Mouse (Mus musculus) stomach, embryonic 15.5 days (tissue): ENCODE measurements around the gene Gm43064. TPM values are rescaled to one million over a fixed set of nuclear protein-coding genes. Genes with fewer than 3 reads are reported as not detected.

Source experiments
- ATAC-seq: fragments of 200-750 bp; cut with Nextera tagmentation; 2 replicates; pipeline ENCODE4 v1.8.0; 2017; ENCODE audit warnings: low read depth, moderate number of reproducible peaks, moderate TSS enrichment; ENCODE audit not compliant: insufficient read depth, low FRiP score
- H3K27ac ChIP-seq: fragments of 300-500 bp; sonication (generic); 2 replicates; pipeline ENCODE4 v1.5.1; 2015; ENCODE audit warnings: mild to moderate bottlenecking, inconsistent platforms
- H3K27me3 ChIP-seq: fragments of 300-500 bp; sonication (generic); replicated peaks from 2 replicates; pipeline ENCODE4 v1.6.1; 2015; ENCODE audit warnings: inconsistent platforms
- H3K36me3 ChIP-seq: fragments of 300-500 bp; sonication (generic); 2 replicates; pipeline ENCODE4 v1.6.1; 2015; ENCODE audit warnings: inconsistent platforms
- H3K4me1 ChIP-seq: fragments of 300-500 bp; sonication (generic); 2 replicates; pipeline ENCODE4 v1.6.1; 2015; ENCODE audit warnings: inconsistent platforms
- H3K4me2 ChIP-seq: fragments of 300-500 bp; sonication (generic); 2 replicates; pipeline ENCODE4 v1.6.1; 2015; ENCODE audit warnings: mild to moderate bottlenecking, inconsistent platforms
- H3K4me3 ChIP-seq: fragments of 300-500 bp; sonication (generic); replicated peaks from 2 replicates; pipeline ENCODE4 v1.5.1; 2015; ENCODE audit warnings: inconsistent platforms
- H3K9ac ChIP-seq: fragments of 300-500 bp; sonication (generic); 2 replicates; pipeline ENCODE4 v1.6.1; 2015; ENCODE audit warnings: inconsistent platforms
- H3K9me3 ChIP-seq: fragments of 300-500 bp; sonication (generic); 2 replicates; pipeline ENCODE4 v1.6.1; 2016; ENCODE audit warnings: inconsistent platforms
- WGBS: fragments of 180-500 bp; shearing (Covaris S2); methylation state at CpG from one replicate; pipeline ENCODE4 v1.1.7; 2015; 5-methylcytosine and 5-hydroxymethylcytosine counted together
- polyA plus RNA-seq: library from polyadenylated mRNA; unstranded; fragments of >200 nt; fragmentation: Nextera tagmentation; extraction: Ambion mirVana; gene quantifications from 2 replicates; pipeline ENCODE4 v1.2.1, GENCODE M21; 2015

Gm43064 gene
- polyA plus RNA-seq: 0.19 and 0.68 TPM in 2 replicates

DNA sequence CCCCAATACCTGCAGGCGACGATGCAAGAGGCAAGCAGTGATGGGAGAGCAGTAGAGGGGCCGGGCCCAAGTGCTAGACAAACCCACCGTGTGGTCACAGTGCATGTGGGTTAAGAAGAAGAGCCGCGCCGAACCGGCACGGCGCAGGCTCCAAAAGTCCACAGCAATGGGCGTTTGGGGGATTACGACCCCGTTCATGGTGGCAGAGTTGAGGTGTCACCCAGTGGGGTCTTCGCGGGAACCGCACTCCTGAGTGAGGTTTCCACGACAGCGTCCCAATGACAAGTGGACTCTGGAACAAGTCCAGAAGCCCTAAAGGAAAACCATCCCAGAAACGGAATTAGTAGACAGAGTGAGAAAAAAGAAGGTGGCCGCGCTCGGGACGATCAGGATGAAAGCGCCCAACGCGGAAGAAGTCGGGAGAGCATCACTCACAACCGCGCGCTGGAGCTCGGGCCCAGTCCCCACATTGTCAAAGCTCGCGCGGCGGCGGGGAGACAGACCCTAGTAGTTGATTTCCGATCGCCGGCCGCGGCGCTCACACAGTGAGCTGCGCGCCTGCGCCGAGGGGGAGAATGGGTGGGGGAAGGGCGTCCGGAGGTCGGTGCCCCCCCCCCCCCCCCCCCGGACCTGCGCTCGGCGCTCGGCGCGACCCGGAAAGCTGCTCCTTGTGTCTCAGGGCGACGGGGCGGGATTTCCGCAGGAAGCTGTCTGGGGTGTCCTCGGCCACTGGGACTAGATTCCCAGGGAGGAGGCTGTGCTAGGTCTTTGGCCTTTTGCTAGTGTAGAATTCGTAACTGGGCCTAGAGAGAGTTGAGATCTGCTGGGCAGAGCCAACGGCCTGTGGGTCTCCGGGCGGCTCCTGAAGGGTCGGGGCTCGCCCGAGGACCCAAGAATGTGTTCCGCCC is at the start of gene Gm43064, which contains the start of the genes Dclre1b and Ap4b1:
Gene Gm43064 (plus strand): TSS at position 683 of the 908 bp plus-strand sequence.
Gene Dclre1b (minus strand): TSS at position 554 of the 908 bp plus-strand sequence.
Gene Ap4b1 (plus strand): TSS at position 630 of the 908 bp plus-strand sequence.
- Histone ChIP-seq H3K9me3 (no peaks in the 10 kb centered on the region), H3K27me3 (no peaks in the 10 kb centered on the region), H3K4me1 (no peaks in the 10 kb centered on the region), H3K4me3 (peak within 1 kb of the TSS; percentile 86), H3K9ac (peak within 1 kb of the TSS; percentile 83), H3K27ac (peak within 1 kb of the TSS; percentile 95), H3K4me2 (peak within 1 kb of the TSS; percentile 76), H3K36me3 (peaks cover 15% of the 10 kb centered on the region)
- peak; percentile 92 for ATAC-seq
- under 1% methylated on average over 66 of the region's 70 CpGs for WGBS

DNA sequence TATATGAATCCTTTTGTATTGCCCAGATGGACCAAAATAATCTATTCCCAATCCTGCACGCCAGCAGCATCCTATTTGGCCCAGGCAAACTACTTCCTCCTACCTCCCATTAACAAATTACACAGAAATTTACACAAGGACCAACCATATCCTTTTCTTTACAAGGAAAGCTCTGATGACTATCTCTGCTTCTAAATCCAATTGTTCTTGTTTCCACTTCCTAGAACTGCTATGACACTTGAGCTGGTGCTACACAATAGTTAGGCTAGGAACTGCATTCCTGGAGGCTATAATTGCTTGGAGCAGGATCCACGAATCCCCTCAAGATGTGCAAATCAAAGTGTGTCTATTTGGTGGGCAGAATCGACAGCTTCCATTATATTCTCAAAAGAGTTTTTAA is 42.6 kb upstream of the Gm43064 start:
- H3K9me3 ChIP-seq: no peaks in the 10 kb centered on the region
- H3K4me1 ChIP-seq: 0 out of 2 replicates have a peak, but pooled peaks cover 3% of the 10 kb centered on the region
- ATAC-seq: no peak
- H3K36me3 ChIP-seq: peaks cover 22% of the 10 kb centered on the region
- H3K27me3 ChIP-seq: no peaks in the 10 kb centered on the region
- H3K4me2 ChIP-seq: no peak overlapping the region
- no peak overlapping the region for H3K4me3 ChIP-seq
- 81% methylated on average over 3 of the region's 3 CpGs for WGBS
- H3K27ac ChIP-seq: no peak overlapping the region
- no peak overlapping the region for H3K9ac ChIP-seq

DNA sequence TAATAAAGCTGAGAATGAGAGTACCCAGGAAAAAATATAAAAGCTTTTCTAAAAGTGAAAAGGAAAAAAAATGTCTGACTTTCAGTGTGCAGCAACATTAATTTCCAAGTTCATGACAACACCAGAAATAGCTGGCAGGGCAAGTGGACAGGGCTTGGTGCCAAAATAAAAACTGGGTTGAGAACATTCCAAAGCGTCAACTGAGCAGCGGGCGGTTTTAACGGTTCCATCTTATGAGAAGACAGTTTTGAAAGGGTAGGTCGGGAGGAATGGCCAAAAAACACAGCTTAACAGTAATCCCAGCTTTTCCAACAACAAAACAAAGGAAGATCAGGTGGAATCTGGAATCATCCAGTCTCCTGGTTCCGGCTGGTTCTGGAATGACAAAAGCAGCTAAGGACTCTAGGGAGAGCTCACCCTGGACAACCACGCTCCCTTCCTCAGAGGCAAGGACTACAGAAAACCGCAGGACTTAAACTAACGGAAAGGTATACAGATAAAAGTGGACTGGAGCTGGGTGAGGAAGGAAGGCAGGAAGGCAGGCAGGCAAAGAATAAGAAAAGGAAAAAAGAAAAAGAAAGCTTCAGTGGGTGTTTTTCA is 37.7 kb upstream of the Gm43064 start:
- Histone ChIP-seq H3K4me3 (no peak overlapping the region), H3K9me3 (no peaks in the 10 kb centered on the region), H3K4me2 (no peak overlapping the region), H3K27ac (peak overlapping the region; percentile 79), H3K36me3 (peaks cover 5% of the 10 kb centered on the region; the same call in 1 of the 2 replicates), H3K9ac (no peak overlapping the region), H3K27me3 (no peaks in the 10 kb centered on the region), H3K4me1 (peaks cover 4% of the 10 kb centered on the region; the same call in 1 of the 2 replicates)
- 50% methylated on average over 9 of the region's 9 CpGs for WGBS
- ATAC-seq: no peak

DNA sequence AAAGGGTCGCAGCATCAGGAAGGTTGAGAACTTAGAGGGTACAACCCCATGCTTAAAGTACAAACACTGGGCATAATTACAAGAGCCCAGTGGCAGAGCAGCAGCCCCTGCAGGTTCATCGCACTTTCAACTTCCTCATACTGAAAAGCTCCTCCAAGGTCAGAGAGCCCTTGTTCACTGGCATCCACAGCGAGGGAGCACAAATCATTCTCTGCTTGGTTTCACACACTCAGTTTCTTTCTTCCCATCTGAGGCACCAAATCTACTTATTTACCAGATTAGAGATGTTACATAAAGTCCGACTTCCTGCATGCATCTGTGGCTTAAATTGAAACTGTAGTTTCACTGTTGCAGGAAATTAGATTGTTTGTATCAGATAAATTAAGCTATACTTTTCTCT is 36.5 kb upstream of the Gm43064 start:
- 71% methylated on average over 4 of the region's 4 CpGs for WGBS
- H3K9ac ChIP-seq: no peak overlapping the region
- peaks cover 4% of the 10 kb centered on the region; the same call in 1 of the 2 replicates for H3K4me1 ChIP-seq
- no peak for ATAC-seq
- no peak overlapping the region for H3K4me3 ChIP-seq
- no peaks in the 10 kb centered on the region for H3K9me3 ChIP-seq
- H3K36me3 ChIP-seq: peaks cover 11% of the 10 kb centered on the region
- no peak overlapping the region for H3K27ac ChIP-seq
- no peaks in the 10 kb centered on the region for H3K27me3 ChIP-seq
- no peak overlapping the region for H3K4me2 ChIP-seq

DNA sequence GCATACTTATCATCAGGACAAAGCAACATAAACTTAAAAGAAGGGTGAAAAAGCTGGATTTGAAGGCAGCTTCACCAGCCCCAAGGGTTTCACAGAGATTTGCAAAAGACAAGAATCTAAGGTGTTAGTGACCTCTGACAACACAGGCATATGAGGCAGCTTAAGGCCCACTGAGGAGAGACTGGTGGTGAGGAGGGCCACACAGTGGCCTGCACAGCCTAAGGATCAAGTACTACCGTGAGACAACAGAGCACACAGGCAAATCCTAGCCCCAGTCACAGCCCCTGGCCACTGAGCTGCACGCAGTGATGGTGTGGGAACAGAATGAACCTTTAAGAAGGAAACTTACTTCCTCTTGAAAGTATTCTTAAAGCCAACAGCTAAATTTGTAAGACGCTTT is 35.9 kb upstream of the Gm43064 start:
- Histone ChIP-seq H3K27me3 (no peaks in the 10 kb centered on the region), H3K27ac (no peak overlapping the region), H3K4me3 (no peak overlapping the region), H3K9ac (no peak overlapping the region), H3K36me3 (peaks cover 15% of the 10 kb centered on the region), H3K4me1 (peaks cover 4% of the 10 kb centered on the region; the same call in 1 of the 2 replicates), H3K4me2 (no peak overlapping the region), H3K9me3 (no peaks in the 10 kb centered on the region)
- WGBS: 77% methylated on average over 3 of the region's 3 CpGs
- ATAC-seq: no peak

DNA sequence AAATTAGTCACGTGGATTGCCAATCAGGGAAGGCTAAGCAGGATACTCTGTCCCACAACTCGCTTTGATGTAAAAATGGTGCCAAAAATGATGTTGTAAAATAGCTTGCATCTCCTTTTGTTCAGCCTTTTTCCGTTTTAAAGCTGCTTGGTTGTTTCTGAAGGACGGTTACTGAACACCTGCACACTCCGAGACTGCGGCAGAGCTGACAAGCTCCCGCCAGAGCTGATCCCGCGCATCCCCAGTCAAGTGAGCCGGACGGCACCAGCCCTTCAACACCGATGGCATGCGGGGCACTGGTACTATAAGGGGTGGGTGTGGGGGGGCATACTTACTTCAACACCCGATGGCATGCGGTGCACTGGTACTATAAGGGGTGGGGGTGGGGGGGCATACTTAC is 35.4 kb upstream of the Gm43064 start:
- no peak overlapping the region for H3K9ac ChIP-seq
- no peak overlapping the region for H3K27ac ChIP-seq
- peaks cover 4% of the 10 kb centered on the region; the same call in 1 of the 2 replicates for H3K4me1 ChIP-seq
- no peaks in the 10 kb centered on the region for H3K9me3 ChIP-seq
- 88% methylated on average over 15 of the region's 15 CpGs for WGBS
- no peak overlapping the region for H3K4me2 ChIP-seq
- H3K27me3 ChIP-seq: no peaks in the 10 kb centered on the region
- H3K36me3 ChIP-seq: peaks cover 15% of the 10 kb centered on the region
- no peak overlapping the region for H3K4me3 ChIP-seq
- no peak for ATAC-seq

DNA sequence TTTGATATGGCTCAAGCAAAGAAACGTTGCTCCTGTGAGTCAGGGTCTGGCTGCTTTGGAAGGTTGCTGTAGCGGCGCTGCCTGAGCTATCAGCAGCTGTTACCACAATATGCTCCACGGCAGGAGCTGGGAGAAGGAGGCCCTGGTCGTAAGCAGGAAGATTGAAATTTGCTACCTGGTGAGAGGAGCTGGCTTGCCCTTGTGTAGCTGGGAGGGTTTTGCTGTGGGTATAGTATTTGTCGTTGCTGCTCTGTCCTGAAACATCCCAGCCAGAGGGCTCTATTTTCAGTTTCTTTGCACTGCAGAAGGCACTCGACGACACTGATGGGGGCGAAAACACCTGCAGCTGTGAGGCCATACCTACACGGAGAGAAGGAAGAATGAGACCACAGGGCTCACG is 31.4 kb upstream of the Gm43064 start:
- 87% methylated on average over 11 of the region's 11 CpGs for WGBS
- Histone ChIP-seq H3K9ac (no peak overlapping the region), H3K4me2 (no peak overlapping the region), H3K4me3 (no peak overlapping the region), H3K9me3 (no peaks in the 10 kb centered on the region), H3K27me3 (no peaks in the 10 kb centered on the region), H3K4me1 (peaks cover 3% of the 10 kb centered on the region), H3K27ac (no peak overlapping the region), H3K36me3 (peaks cover 15% of the 10 kb centered on the region)
- ATAC-seq: no peak

DNA sequence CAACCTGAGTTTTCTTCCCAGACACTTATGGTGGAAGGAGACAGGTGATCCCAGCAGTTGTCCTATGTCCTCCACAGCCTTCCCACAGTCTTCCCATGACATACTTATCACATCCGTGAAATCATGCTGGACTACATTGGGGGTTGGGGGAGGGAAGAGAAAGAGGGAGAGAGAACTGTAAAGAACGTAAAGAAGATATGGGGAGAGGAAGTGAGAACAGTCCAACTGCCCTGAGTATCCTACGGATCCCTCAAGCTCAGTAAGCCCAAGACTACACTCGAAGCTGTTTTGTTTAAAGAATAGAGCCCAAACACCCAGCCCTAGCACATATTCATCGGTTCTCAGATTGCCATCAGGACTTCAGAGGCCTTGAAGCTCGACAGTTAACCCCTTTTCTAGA is 30.7 kb upstream of the Gm43064 start:
- Histone ChIP-seq H3K4me2 (no peak overlapping the region), H3K27me3 (no peaks in the 10 kb centered on the region), H3K36me3 (peaks cover 15% of the 10 kb centered on the region), H3K4me3 (no peak overlapping the region), H3K27ac (no peak overlapping the region), H3K9me3 (no peaks in the 10 kb centered on the region), H3K4me1 (peaks cover 7% of the 10 kb centered on the region; the same call in 1 of the 2 replicates), H3K9ac (no peak overlapping the region)
- 71% methylated on average over 6 of the region's 6 CpGs for WGBS
- ATAC-seq: no peak

DNA sequence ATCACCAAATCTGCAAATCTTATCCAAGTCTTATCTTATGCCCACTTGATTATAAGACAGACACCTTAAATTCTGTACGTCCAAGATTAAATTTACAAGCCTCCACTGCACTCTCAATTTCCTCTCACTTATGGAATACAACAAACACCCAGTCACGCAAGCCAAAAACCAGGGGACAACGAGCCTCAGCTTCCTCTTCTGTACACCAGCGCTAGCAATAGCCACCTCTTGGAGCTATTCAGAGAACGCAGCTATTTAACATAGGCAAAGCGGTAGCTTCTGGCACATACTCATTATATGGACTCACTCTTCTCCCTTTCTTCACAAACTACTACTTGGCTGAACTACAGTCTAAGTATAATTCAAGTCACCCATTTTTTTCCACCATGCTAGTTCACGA is 30.2 kb upstream of the Gm43064 start:
- H3K4me2 ChIP-seq: no peak overlapping the region
- no peaks in the 10 kb centered on the region for H3K27me3 ChIP-seq
- 76% methylated on average over 7 of the region's 7 CpGs for WGBS
- ATAC-seq: no peak
- H3K27ac ChIP-seq: no peak overlapping the region
- H3K9ac ChIP-seq: no peak overlapping the region
- no peak overlapping the region for H3K4me3 ChIP-seq
- no peaks in the 10 kb centered on the region for H3K9me3 ChIP-seq
- peaks cover 11% of the 10 kb centered on the region; the same call in 1 of the 2 replicates for H3K4me1 ChIP-seq
- H3K36me3 ChIP-seq: peaks cover 12% of the 10 kb centered on the region

DNA sequence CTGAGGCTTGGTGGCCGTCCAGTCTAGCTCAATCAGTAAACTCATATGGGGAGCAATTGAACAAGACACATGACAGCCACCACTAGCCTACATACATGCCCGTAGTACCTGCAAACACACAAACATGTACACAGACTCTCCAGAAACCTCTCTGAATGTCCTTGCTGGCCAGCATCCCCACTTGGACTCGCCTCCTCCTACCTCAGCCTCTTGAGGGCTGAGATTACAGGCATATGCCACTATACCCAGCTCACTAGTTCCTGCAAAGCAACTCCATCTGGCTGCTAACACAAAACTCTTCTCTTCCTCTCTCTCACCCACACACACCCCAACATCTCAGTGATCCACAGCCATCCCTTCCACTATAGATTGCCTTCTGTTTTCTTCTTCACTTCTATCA is 29.1 kb upstream of the Gm43064 start:
- Histone ChIP-seq H3K4me2 (no peak overlapping the region), H3K27ac (no peak overlapping the region), H3K4me3 (no peak overlapping the region), H3K4me1 (peaks cover 11% of the 10 kb centered on the region; the same call in 1 of the 2 replicates), H3K27me3 (no peaks in the 10 kb centered on the region), H3K9ac (no peak overlapping the region), H3K9me3 (no peaks in the 10 kb centered on the region), H3K36me3 (peaks cover 12% of the 10 kb centered on the region)
- ATAC-seq: no peak
- 88% methylated on average over 3 of the region's 3 CpGs for WGBS

DNA sequence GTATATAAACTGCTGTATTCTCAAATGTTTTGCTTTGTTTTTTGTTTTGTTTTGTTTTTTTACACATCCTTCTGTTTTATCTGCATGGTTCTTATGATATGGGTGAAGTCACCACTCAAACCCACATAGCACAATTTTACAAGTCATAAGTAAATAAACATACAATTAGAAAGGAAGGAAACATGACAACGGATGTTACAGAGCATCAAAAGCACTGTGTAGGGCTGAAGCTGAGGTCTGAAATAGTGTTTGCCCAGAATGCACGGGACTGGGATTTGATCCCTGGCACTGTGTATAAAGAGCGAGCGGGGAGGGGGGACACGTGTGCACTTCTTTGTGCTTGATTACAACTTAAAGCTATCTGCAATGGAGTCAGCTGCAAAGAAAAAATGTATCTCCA is 28.6 kb upstream of the Gm43064 start:
- no peak overlapping the region for H3K4me2 ChIP-seq
- no peak overlapping the region for H3K4me3 ChIP-seq
- no peak for ATAC-seq
- 81% methylated on average over 5 of the region's 5 CpGs for WGBS
- no peak overlapping the region for H3K27ac ChIP-seq
- peaks cover 10% of the 10 kb centered on the region for H3K36me3 ChIP-seq
- no peak overlapping the region for H3K9ac ChIP-seq
- H3K9me3 ChIP-seq: no peaks in the 10 kb centered on the region
- no peaks in the 10 kb centered on the region for H3K27me3 ChIP-seq
- peaks cover 11% of the 10 kb centered on the region; the same call in 1 of the 2 replicates for H3K4me1 ChIP-seq
